Mouse (Mus musculus) lung, postnatal 0 days (tissue): ENCODE data around the gene Rpf2.

ENCODE experiments used
- CTCF ChIP-seq: IDR thresholded peaks from 2 replicates; pipeline ENCODE4 v1.5.1; 2016; ENCODE audit warnings: antibody characterized with exemption, mild to moderate bottlenecking
- EP300 ChIP-seq: IDR thresholded peaks from 2 replicates; pipeline ENCODE4 v1.6.1; 2016; ENCODE audit warnings: antibody characterized with exemption, mild to moderate bottlenecking, control low read depth

GRCm38 (mm10) chr10:40256716-40257115 lies 9.9 kb upstream of the Rpf2 start:
- no peak for TF ChIP-seq CTCF
- TF ChIP-seq EP300: no peak
